Mouse (Mus musculus) heart, adult 9 months (tissue): ENCODE measurements around the gene Msx3.
A peak's percentile ranks its signal among the peaks of the same experiment; 100 is the strongest.

Source experiments
- DNase-seq, 2 experiments: peaks; one replicate each; pipeline ENCODE4 v3.0.0; 2022; ENCODE audit warnings: low spot score in 2 of 2

Msx3 gene

DNA sequence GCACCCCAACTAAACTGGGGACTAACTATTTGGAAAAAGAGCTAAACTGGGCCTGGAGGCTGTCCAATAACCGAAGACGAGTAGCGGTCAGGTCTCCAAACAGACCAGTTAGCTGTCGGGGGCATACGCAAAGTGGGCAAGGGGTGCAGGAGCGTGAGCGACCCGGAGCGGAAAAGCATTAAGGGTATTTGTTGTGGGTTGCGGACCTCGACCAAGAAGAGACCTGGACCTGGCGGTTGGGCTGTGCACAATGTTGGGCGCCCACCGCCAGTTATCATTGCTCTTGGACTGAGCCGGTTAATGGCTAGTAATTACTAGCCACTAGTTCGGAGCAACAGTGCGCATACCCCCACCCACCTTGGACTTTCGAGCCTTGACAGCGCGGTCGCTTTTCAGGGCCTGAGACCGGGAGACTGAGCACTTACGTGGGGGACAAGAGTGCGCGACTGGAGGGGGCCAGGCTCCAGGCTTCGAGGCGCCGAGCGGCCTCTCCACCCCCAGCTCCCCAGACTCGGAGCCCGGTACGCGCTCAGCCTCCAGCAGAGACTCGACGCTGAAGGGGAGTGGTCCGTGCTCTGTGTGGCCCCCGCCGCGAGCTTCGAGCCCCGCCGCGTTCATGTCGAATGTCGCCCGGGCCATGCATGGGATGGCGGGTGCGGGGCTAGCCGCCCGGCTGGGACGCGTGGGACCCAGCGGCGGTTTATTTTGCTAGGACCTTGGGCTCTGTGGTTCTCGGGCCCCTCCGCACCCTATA, at the start of gene Msx3:
Gene Msx3 (minus strand): TSS at position 729 of the 754 bp plus-strand sequence.
- no peak for DNase-seq

- no peak for DNase-seq
Observed at GRCm38 (mm10) chr7:140098466-140098865, 49.6 kb upstream of the Msx3 start.

DNA sequence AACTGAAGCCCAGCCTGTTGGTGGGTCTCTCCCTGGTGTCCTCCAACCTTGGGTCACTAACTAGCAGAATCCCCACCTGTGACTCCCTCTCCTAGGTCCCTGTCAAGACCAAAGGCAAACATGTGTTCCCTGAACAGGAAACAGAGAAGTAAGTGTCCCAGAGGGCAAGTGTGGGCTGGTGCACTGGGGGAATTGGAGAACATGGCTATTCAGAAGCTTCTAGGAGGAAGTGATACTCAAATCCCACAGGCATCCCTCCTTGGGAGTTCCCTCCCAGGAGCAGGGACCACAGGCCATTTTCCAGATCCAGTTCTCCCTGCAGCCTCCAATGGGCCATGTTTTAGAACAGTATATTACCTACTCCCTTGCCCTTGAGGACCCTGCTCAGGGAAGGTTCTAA, 47.2 kb upstream of the Msx3 start:
- no peak for DNase-seq

DNA sequence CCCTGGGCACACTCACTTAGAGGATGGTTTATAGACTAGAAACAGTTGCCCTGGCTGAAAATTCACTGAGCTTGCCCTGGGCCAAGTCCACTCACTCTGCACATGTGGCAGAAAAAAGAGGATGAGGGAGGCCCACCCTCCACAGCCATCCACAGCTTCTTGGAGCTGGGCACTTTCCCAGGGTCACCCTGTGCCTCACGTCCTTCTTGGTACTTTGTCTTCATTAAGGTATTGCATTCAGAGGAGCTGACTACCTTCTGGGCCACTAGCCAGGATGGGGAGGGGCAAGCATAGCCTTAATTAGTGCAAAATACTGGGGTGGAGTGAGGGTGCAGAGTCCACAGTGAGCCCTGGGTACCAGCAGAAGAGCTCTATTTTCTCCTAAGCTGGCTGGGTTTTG, 46.7 kb upstream of the Msx3 start:
- DNase-seq = no peak

GRCm38 (mm10) chr7:140094954-140095353, 46.1 kb upstream of the Msx3 start:
- DNase-seq = no peak

GRCm38 (mm10) chr7:140092924-140093528, 44.1 kb upstream of the Msx3 start, which contains the start of gene Prap1:
Gene Prap1 (plus strand): TSS chr7:140093395.
- no peak for DNase-seq

GRCm38 (mm10) chr7:140090601-140091000, 41.7 kb upstream of the Msx3 start:
- no peak for DNase-seq

DNA sequence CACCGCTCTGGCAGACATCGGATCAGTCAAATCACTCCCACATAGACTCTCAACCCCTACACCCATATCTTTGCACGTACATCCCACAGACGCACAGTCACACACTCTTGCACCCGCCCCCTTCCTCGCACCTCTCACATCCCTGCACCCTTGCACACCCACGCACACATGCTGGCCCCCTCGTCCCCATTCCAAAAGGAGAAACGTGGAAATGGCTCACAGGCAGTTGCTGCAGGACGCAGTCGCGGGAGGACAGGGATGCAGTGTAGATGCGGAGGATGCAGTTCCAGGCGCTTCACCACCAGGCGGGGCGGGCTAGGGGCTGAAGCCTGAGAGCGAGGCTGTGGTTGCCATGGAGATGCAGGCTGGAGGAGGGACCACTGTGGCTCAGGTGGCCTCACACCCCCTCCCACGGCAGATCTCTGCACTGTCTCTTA, 33.4 kb upstream of the Msx3 start, which contains the start of gene Caly:
Gene Caly (minus strand): TSS at position 307 of the 437 bp plus-strand sequence.
- no peak for DNase-seq

- DNase-seq = no peak
Observed at GRCm38 (mm10) chr7:140081408-140082241, 32.7 kb upstream of the Msx3 start.

DNA sequence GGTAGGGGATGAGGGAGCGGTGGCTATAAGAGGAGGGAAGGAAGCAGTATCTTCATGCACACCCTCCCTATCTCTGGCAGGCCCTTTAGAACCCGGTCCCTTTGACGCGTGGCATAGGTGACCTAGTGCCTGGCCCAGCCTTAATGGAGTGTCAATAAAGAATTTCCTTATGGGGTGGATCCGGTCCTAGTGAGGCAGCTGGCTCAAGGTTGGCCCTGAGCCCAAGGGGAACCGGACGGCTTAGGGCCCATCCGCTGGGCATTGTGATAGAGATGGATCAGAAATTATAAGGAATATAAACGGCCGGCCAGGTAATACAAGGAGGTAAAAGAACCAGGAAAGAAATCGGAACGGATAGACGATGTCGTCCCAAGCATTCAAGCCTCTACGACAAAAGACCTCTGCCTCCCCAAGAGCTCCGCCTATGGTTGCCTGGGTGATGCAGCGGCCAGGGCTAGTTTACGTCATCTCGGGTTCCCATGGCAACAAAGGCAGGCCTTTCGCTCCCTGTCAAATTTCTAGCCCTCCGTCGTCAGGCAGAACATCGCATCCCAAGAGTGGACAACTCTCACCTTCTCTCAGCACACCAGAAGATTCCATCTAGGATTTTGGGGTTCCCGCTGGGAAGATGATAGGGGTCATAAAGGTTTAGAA, 31.7 kb upstream of the Msx3 start:
- peak; percentile 41 to 51 for DNase-seq

- peak in 1 of 2 experiments; percentile 44 for DNase-seq
Observed at GRCm38 (mm10) chr7:140078711-140079110, 29.8 kb upstream of the Msx3 start.

GRCm38 (mm10) chr7:140077698-140078097, 28.8 kb upstream of the Msx3 start:
- DNase-seq = no peak

DNA sequence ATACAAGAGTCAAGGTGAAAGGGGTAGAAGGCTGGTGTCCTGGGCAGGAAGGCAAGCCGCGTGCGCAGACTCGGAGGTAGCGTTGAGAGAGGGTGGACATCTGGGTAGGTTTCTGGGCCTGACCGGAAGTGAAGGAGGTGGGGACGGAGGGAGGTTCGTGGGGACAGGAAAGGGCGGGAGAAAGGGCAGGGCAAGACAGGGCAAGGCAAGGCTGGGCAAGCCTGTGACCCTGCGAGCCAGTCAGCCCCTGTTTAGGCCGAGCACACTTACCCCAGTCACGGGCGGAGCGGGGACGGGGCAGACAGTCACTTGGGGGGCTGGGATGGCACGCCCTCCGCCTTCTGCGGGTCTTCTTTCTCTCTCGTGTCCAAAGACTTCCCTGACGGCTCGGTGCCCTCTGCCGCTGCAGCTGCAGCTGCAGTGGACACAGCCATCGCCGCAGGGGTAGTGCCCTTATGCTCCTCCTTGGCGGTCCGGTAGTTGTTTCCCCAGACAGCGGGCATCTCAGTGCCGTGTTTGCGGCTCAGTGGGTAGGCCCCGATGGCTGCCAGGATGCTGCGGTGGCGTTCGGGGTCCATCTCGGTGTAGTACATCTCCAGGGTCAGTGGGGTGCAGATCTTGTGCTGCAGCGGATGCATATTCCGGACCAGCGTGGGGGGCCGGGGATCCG, 21.3 kb upstream of the Msx3 start:
- DNase-seq = peak in 1 of 2 experiments; percentile 19

- DNase-seq = no peak
Observed at GRCm38 (mm10) chr7:140067397-140067796, 18.5 kb upstream of the Msx3 start.

GRCm38 (mm10) chr7:140063092-140063491, 14.2 kb upstream of the Msx3 start:
- DNase-seq = peak in 1 of 2 experiments; percentile 30

DNA sequence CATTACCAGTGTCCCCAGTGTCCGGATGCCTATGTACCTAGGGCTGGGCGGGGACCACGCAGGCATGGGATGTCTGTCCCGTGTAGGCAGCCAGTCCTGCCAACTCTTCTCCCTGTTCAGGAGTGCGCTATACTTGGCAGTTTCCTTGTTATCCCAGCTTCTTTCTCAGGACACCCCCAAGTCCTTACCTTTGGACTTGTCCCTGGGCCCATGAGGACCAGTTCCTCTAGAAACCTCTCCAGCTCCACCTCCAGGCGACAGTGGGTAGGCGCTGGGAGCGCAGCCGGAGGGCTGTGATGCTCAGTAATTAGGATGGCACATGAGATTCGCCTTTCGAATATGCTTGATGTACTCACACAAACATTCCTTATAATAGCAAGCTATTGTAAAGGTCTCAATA, 13.4 kb upstream of the Msx3 start:
- DNase-seq = no peak

GRCm38 (mm10) chr7:140061832-140062130, 12.9 kb upstream of the Msx3 start:
- DNase-seq = no peak

- no peak for DNase-seq
Observed at GRCm38 (mm10) chr7:140060936-140061831, 12.3 kb upstream of the Msx3 start.

- no peak for DNase-seq
Observed at GRCm38 (mm10) chr7:140059601-140060000, 10.7 kb upstream of the Msx3 start.

DNA sequence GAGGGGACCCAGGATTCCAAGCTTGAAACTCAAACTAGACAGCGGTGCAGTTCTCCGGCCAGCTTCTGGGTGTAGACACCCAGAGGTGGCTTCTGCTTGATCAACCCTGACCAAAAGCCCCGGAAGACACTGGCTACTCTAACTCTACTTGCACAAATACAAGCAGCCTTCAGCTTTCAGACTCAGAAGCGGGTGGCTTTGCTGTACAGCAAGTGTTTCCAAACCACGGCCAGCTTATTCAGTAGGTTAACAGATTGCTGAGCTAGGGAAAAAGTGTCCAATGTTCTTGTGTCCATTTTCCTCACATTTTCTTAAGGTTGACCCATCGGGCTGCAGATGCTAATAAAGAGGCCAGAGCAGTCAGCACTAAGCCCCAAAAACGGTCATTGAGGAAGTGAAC, 9.6 kb upstream of the Msx3 start:
- no peak for DNase-seq
